Mouse (Mus musculus) liver, embryonic 14.5 days (tissue): ENCODE results near the gene Pus7. TPM values are rescaled to one million over a fixed set of nuclear protein-coding genes. Genes with fewer than 3 reads are reported as not detected.

Experiments
- ATAC-seq: fragments of 200-750 bp; cut with Nextera tagmentation; 2 replicates; pipeline ENCODE4 v1.8.0; 2017; ENCODE audit warnings: moderate number of reproducible peaks, mild to moderate bottlenecking, moderate library complexity; ENCODE audit not compliant: insufficient read depth
- DNase-seq, 3 experiments: peaks; one replicate each; pipeline ENCODE4 v3.0.0-alpha.2; 2012 to 2013; ENCODE audit warnings: low read depth in 3 of 3, low spot score in 3 of 3
- H3K27ac ChIP-seq: fragments of 300-500 bp; sonication (generic); 2 replicates; pipeline ENCODE4 v1.5.1; 2014; ENCODE audit warnings: moderate library complexity, mild to moderate bottlenecking, control low read depth, inconsistent platforms
- H3K27me3 ChIP-seq: fragments of 300-500 bp; sonication (generic); 2 replicates; pipeline ENCODE4 v1.6.1; 2014; ENCODE audit warnings: mild to moderate bottlenecking, low read length, moderate library complexity; ENCODE audit not compliant: control insufficient read depth, insufficient read depth
- H3K36me3 ChIP-seq: fragments of 300-500 bp; sonication (generic); replicated peaks from 2 replicates; pipeline ENCODE4 v1.6.1; 2014; ENCODE audit warnings: low read depth; ENCODE audit not compliant: control insufficient read depth, insufficient read depth
- H3K4me1 ChIP-seq, 2 experiments: fragments of 200-500 bp in 1 of 2; fragments of 300-500 bp in 1 of 2; sonication (generic) in 1 of 2; replicated peaks; 2 replicates each; pipeline ENCODE4 v1.6.1; 2012 to 2014; ENCODE audit warnings: antibody characterized with exemption in 1 of 2, inconsistent platforms in 1 of 2, low read length in 1 of 2; ENCODE audit not compliant: control insufficient read depth in 2 of 2, insufficient read depth in 2 of 2
- H3K4me2 ChIP-seq: fragments of 300-500 bp; sonication (generic); 2 replicates; pipeline ENCODE4 v1.6.1; 2014; ENCODE audit warnings: low read depth, mild to moderate bottlenecking, control low read depth, moderate library complexity
- H3K4me3 ChIP-seq, 2 experiments: fragments of 200-500 bp in 1 of 2; fragments of 300-500 bp in 1 of 2; sonication (generic) in 1 of 2; 2 replicates each; pipeline ENCODE4 v1.5.1; 2012 to 2014; ENCODE audit warnings: low read depth in 2 of 2, low read length in 2 of 2, mild to moderate bottlenecking in 2 of 2, control low read depth in 1 of 2, inconsistent platforms in 1 of 2, moderate library complexity in 1 of 2; ENCODE audit not compliant: insufficient read depth in 1 of 2
- H3K9ac ChIP-seq: fragments of 300-500 bp; sonication (generic); replicated peaks from 2 replicates; pipeline ENCODE4 v1.6.1; 2014; ENCODE audit warnings: mild to moderate bottlenecking, control low read depth, moderate library complexity
- H3K9me3 ChIP-seq: fragments of 300-500 bp; sonication (generic); 2 replicates; pipeline ENCODE4 v1.6.1; 2016; ENCODE audit warnings: low read length, mixed read lengths; ENCODE audit not compliant: control insufficient read depth
- CTCF ChIP-seq: IDR thresholded peaks from 2 replicates; pipeline ENCODE4 v1.5.1; 2016; ENCODE audit warnings: antibody characterized with exemption, low read depth, control low read depth
- EP300 ChIP-seq: IDR thresholded peaks from 2 replicates; pipeline ENCODE4 v1.6.1; 2016; ENCODE audit warnings: antibody characterized with exemption, low read depth
- WGBS: fragments of 180-500 bp; shearing (Covaris S2); extraction: QIAGEN DNeasy Blood & Tissue Kit; methylation state at CpG from one replicate; pipeline ENCODE4 v1.1.7; 2014; ENCODE audit not compliant: insufficient replicate concordance; 5-methylcytosine and 5-hydroxymethylcytosine counted together
- polyA plus RNA-seq, 2 experiments: library from polyadenylated mRNA; depleted of rRNA in 1 of 2; stranded (reverse) in 1 of 2; unstranded in 1 of 2; fragments of >200 nt; fragmentation: Nextera tagmentation in 1 of 2; extraction: Ambion mirVana in 1 of 2; gene quantifications; 2 replicates each; pipeline versions ENCODE4 v1.2.1 to v1.2.3; 2012 to 2014

Pus7 gene
- polyA plus RNA-seq, 2 experiments = 10.8 TPM

GRCm38 (mm10) chr5:23822306-23822705 lies 38.8 kb upstream of the Pus7 start:
- ATAC-seq (no peak), DNase-seq (no peak)
- Histone ChIP-seq H3K4me2 (no peak overlapping the region), H3K36me3 (peaks cover 19% of the 10 kb centered on the region), H3K4me1 (no peaks in the 10 kb centered on the region), H3K4me3 (no peak overlapping the region), H3K9me3 (no peaks in the 10 kb centered on the region), H3K27ac (no peak overlapping the region), H3K27me3 (no peaks in the 10 kb centered on the region), H3K9ac (no peak overlapping the region)
- WGBS = 64% methylated on average over 11 of the region's 11 CpGs
- TF ChIP-seq EP300 (no peak), CTCF (no peak)

DNA sequence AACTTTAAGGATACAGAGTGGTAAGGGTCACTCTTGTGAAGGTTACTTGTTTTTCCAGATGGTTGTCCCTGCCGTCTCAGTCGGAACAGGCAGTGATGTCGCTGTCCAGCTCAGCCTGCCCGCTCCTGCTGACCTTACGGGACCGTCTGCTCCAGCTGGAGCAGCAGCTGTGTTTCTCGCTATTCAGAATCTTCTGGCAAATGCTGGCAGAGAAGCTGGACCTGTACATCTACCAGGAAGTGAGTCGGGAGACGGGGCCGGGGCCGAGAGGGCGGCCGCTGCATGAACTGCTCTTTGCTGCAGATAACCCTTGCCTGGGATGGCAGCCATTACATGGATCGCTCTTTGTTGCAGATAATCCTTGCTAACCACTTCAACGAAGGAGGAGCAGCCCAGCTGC lies 33.2 kb upstream of the Pus7 start:
- no peaks in the 10 kb centered on the region for H3K9me3 ChIP-seq
- peaks cover 53% of the 10 kb centered on the region for H3K36me3 ChIP-seq
- no peaks in the 10 kb centered on the region for H3K4me1 ChIP-seq
- H3K27ac ChIP-seq = no peak overlapping the region
- H3K4me2 ChIP-seq = no peak overlapping the region
- H3K27me3 ChIP-seq = no peaks in the 10 kb centered on the region
- ATAC-seq (no peak), DNase-seq (no peak)
- TF ChIP-seq EP300 = no peak
- no peak for TF ChIP-seq CTCF
- H3K4me3 ChIP-seq = no peak overlapping the region
- 91% methylated on average over 15 of the region's 15 CpGs for WGBS
- no peak overlapping the region for H3K9ac ChIP-seq

- H3K9me3 ChIP-seq = no peaks in the 10 kb centered on the region
- no peak for ATAC-seq
- H3K4me1 ChIP-seq = no peaks in the 10 kb centered on the region
- no peak overlapping the region for H3K4me3 ChIP-seq
- H3K36me3 ChIP-seq = peaks cover 58% of the 10 kb centered on the region
- 94% methylated on average over 5 of the region's 5 CpGs for WGBS
- H3K27me3 ChIP-seq = no peaks in the 10 kb centered on the region
- no peak overlapping the region for H3K27ac ChIP-seq
- no peak overlapping the region for H3K9ac ChIP-seq
- no peak for DNase-seq
- no peak for TF ChIP-seq CTCF
- no peak for TF ChIP-seq EP300
- no peak overlapping the region for H3K4me2 ChIP-seq
Observed at GRCm38 (mm10) chr5:23814841-23815240, 31.3 kb upstream of the Pus7 start.

GRCm38 (mm10) chr5:23792726-23793125 lies 9.2 kb upstream of the Pus7 start:
- 77% methylated on average over 2 of the region's 2 CpGs for WGBS
- Histone ChIP-seq H3K27ac (no peak overlapping the region), H3K27me3 (no peaks in the 10 kb centered on the region), H3K4me2 (no peak overlapping the region), H3K9me3 (no peaks in the 10 kb centered on the region), H3K9ac (no peak overlapping the region), H3K36me3 (peaks cover 37% of the 10 kb centered on the region), H3K4me3 (no peak overlapping the region), H3K4me1 (peaks cover 8 to 14% of the 10 kb centered on the region in 2 experiments)
- ATAC-seq (no peak), DNase-seq (no peak)
- TF ChIP-seq EP300 = no peak
- TF ChIP-seq CTCF = no peak

- H3K9ac ChIP-seq = 0 out of 2 replicates have a peak overlapping the region, but pooled peaks have one; percentile 27
- no peaks in the 10 kb centered on the region for H3K27me3 ChIP-seq
- H3K4me1 ChIP-seq = peaks cover 8 to 16% of the 10 kb centered on the region in 2 experiments
- peak overlapping the region; percentile 58 for H3K27ac ChIP-seq
- peak overlapping the region in 1 of 2 experiments; percentile 89; a peak in 2 of 4 replicates for H3K4me3 ChIP-seq
- TF ChIP-seq CTCF (peak; percentile 39), EP300 (no peak)
- DNase-seq (peak in 2 of 3 experiments; percentile 35 to 38), ATAC-seq (peak; percentile 44)
- H3K4me2 ChIP-seq = peak overlapping the region; percentile 91
- 20% methylated on average over 4 of the region's 4 CpGs for WGBS
- peaks cover 20% of the 10 kb centered on the region for H3K36me3 ChIP-seq
- H3K9me3 ChIP-seq = no peaks in the 10 kb centered on the region
Observed at GRCm38 (mm10) chr5:23789078-23789612, 5.6 kb upstream of the Pus7 start.
